Mouse (Mus musculus): ENCODE measurements around the gene Ctbp2. TPM values are rescaled to one million over a fixed set of nuclear protein-coding genes. Genes with fewer than 3 reads are reported as not detected.
A peak's percentile ranks its signal among the peaks of the same experiment; 100 is the strongest.

Gene Ctbp2
- total RNA-seq, 2 experiments from 2014 or later, result 53.0 to 60.3 TPM

GRCm38 (mm10) chr7:133048085-133048630 lies 76.0 kb downstream of the Ctbp2 start:
- no peak for DNase-seq (ENCODE audit: low spot score in 2 of 2)

GRCm38 (mm10) chr7:133047287-133047686 lies 76.9 kb downstream of the Ctbp2 start:
- no peak for DNase-seq (ENCODE audit: low spot score in 2 of 2)

- no peak for DNase-seq (ENCODE audit: low spot score in 2 of 2)
Observed at GRCm38 (mm10) chr7:133044721-133045120, 79.4 kb downstream of the Ctbp2 start.

GRCm38 (mm10) chr7:133041784-133042183 lies 82.4 kb downstream of the Ctbp2 start:
- no peak for DNase-seq (ENCODE audit: low spot score in 2 of 2)

- DNase-seq (ENCODE audit: low spot score in 2 of 2), result no peak
Observed at GRCm38 (mm10) chr7:133040688-133041345, 83.3 kb downstream of the Ctbp2 start.

- no peak for DNase-seq (ENCODE audit: low spot score in 2 of 2)
Observed at GRCm38 (mm10) chr7:133039556-133040255, 84.4 kb downstream of the Ctbp2 start.

GRCm38 (mm10) chr7:133037618-133038017 lies 86.5 kb downstream of the Ctbp2 start:
- DNase-seq (ENCODE audit: low spot score in 2 of 2), result no peak

- no peak for DNase-seq (ENCODE audit: low spot score in 2 of 2)
Observed at GRCm38 (mm10) chr7:133037217-133037616, 86.9 kb downstream of the Ctbp2 start.

GRCm38 (mm10) chr7:133035901-133036300 lies 88.3 kb downstream of the Ctbp2 start:
- no peak for DNase-seq (ENCODE audit: low spot score in 2 of 2)

GRCm38 (mm10) chr7:133032589-133033203 lies 91.5 kb downstream of the Ctbp2 start:
- DNase-seq (ENCODE audit: low spot score in 2 of 2), result peak; percentile 62 to 65

- no peak for DNase-seq (ENCODE audit: low spot score in 2 of 2)
Observed at GRCm38 (mm10) chr7:133029496-133030047, 94.6 kb downstream of the Ctbp2 start.

- DNase-seq (ENCODE audit: low spot score in 2 of 2), result no peak
Observed at GRCm38 (mm10) chr7:133029004-133029403, 95.2 kb downstream of the Ctbp2 start.

GRCm38 (mm10) chr7:133027930-133028329 lies 96.2 kb downstream of the Ctbp2 start:
- DNase-seq (ENCODE audit: low spot score in 2 of 2), result no peak

- DNase-seq (ENCODE audit: low spot score in 2 of 2), result no peak
Observed at GRCm38 (mm10) chr7:133024694-133025093, 99.5 kb downstream of the Ctbp2 start.

GRCm38 (mm10) chr7:133019481-133020020 lies 104.6 kb downstream of the Ctbp2 start:
- DNase-seq (ENCODE audit: low spot score in 2 of 2), result no peak

GRCm38 (mm10) chr7:133018961-133019360 lies 105.2 kb downstream of the Ctbp2 start:
- DNase-seq (ENCODE audit: low spot score in 2 of 2), result no peak

GRCm38 (mm10) chr7:133015416-133016070 lies 108.6 kb downstream of the Ctbp2 start:
- DNase-seq (ENCODE audit: low spot score in 2 of 2), result no peak

- no peak for DNase-seq (ENCODE audit: low spot score in 2 of 2)
Observed at GRCm38 (mm10) chr7:133014631-133015030, 109.5 kb downstream of the Ctbp2 start.

- no peak for DNase-seq (ENCODE audit: low spot score in 2 of 2)
Observed at GRCm38 (mm10) chr7:133013923-133014322, 110.2 kb downstream of the Ctbp2 start.

GRCm38 (mm10) chr7:133012637-133013366 lies 111.4 kb downstream of the Ctbp2 start:
- DNase-seq (ENCODE audit: low spot score in 2 of 2), result no peak
